ENCODE assay signal across 8 mouse cellular contexts in the genomic region with DNA sequence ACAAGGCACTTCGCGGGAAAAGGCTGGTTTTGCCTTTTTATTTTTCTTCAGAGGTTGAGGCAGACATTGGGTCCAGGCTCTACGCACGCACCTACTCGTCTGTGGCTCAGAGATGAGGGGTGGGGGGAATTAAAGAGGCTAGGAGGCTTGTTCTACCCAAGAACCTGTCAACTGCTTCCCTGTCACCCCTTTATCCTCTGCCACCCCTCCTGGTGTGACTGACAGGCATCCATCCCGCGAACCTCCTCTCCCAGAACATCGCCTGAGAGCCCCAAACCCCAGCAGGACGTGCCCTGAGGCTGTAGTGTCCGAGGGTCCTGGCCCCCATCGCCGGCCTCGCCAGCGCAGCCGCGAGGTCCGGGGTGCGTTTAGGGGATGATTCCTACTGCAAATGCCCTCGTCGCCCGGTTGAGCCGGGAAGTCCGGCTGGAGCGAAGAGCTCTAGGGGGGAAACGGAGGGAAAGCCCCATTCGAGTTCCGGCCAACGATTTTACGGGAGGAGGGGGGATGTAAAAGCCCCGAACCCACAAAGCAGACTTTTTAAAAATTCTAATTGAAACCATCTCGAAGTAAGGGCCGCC. TPM values are rescaled to one million over a fixed set of nuclear protein-coding genes. Genes with fewer than 3 reads are reported as not detected.
DNase-seq lines count a peak whose midpoint lies in the region; ATAC-seq and TF ChIP-seq lines count a peak whose summit lies in the region.

No protein-coding gene starts in this region.

- peak overlapping the region; percentile 100 for H3K4me2 ChIP-seq in lung, embryonic 14.5 days
- H3K4me2 ChIP-seq in forebrain, embryonic 13.5 days: peak overlapping the region; percentile 100
- H3K4me2 ChIP-seq in midbrain, embryonic 13.5 days (replicated peaks): peak overlapping the region; percentile 99

- H3K9ac ChIP-seq in lung, embryonic 14.5 days: peak overlapping the region; percentile 73
- peak overlapping the region; percentile 85 for H3K9ac ChIP-seq in forebrain, embryonic 13.5 days
- H3K9ac ChIP-seq in midbrain, embryonic 13.5 days (replicated peaks): peak overlapping the region; percentile 92

- H3K27ac ChIP-seq in lung, embryonic 14.5 days (ENCODE audit: low read depth): peak overlapping the region; percentile 99
- H3K27ac ChIP-seq in forebrain, embryonic 13.5 days: peak overlapping the region; percentile 99
- H3K27ac ChIP-seq in midbrain, embryonic 13.5 days: peak overlapping the region; percentile 99

- no peaks in the 10 kb centered on the region for H3K27me3 ChIP-seq in lung, embryonic 14.5 days (ENCODE audit: insufficient read depth, low read length)
- H3K27me3 ChIP-seq in forebrain, embryonic 13.5 days: peaks cover 12% of the 10 kb centered on the region
- 0 out of 2 replicates have a peak, but pooled peaks cover 3% of the 10 kb centered on the region for H3K27me3 ChIP-seq in midbrain, embryonic 13.5 days

- intact Hi-C loops in heart, postnatal 36 days (cut with DNase I): loop anchor here (1.0 to 2.0 kb wide), 4 partner anchors 149 to 323 kb away; a partner anchor contains a TSS
- intact Hi-C loops in left cerebral cortex, postnatal 4 days (cut with DNase I): loop anchor here (1.0 to 10.0 kb wide), 2 partner anchors 70 to 225 kb away; a partner anchor contains a TSS

- peak; percentile 61 for DNase-seq in lung, embryonic 14.5 days
- no peak for DNase-seq in lung, postnatal 25 days (ENCODE audit: low spot score)
- peak; percentile 34 to 57 for DNase-seq in adrenal gland, postnatal 36 days
- peak; percentile 59 to 76 for DNase-seq in heart, postnatal 36 days
- DNase-seq in left cerebral cortex, postnatal 4 days: peak; percentile 44
- peak; percentile 54 for DNase-seq in urinary bladder, postnatal 25 days (ENCODE audit: low spot score)

- H3K4me3 ChIP-seq in lung, embryonic 14.5 days (ENCODE audit: low read depth, low read length): peak overlapping the region; percentile 49
- peak overlapping the region; percentile 48 for H3K4me3 ChIP-seq in forebrain, embryonic 13.5 days
- peak overlapping the region; percentile 52 for H3K4me3 ChIP-seq in midbrain, embryonic 13.5 days (replicated peaks)

- peaks cover 31% of the 10 kb centered on the region for H3K4me1 ChIP-seq in lung, embryonic 14.5 days (ENCODE audit: insufficient read depth)
- H3K4me1 ChIP-seq in forebrain, embryonic 13.5 days: peaks cover 63% of the 10 kb centered on the region
- H3K4me1 ChIP-seq in midbrain, embryonic 13.5 days (replicated peaks): peaks cover 62% of the 10 kb centered on the region

- peak; percentile 29 for ATAC-seq in lung, embryonic 14.5 days (ENCODE audit: insufficient read depth)
- no peak; the same call in 1 of the 2 replicates for ATAC-seq in forebrain, embryonic 13.5 days
- no peak; the same call in 1 of the 2 replicates for ATAC-seq in midbrain, embryonic 13.5 days

- TF ChIP-seq CTCF in lung, embryonic 14.5 days (IDR thresholded peaks at IDR 0.05; ENCODE audit: low read depth): no peak

- under 1% methylated on average over 32 of the region's 32 CpGs for WGBS in lung, embryonic 14.5 days
- under 1% methylated on average over 32 of the region's 32 CpGs for WGBS in forebrain, embryonic 13.5 days
- under 1% methylated on average over 32 of the region's 32 CpGs for WGBS in midbrain, embryonic 13.5 days

- no peaks in the 10 kb centered on the region for H3K9me3 ChIP-seq in lung, embryonic 14.5 days (ENCODE audit: low read depth, low read length)
- H3K9me3 ChIP-seq in forebrain, embryonic 13.5 days (replicated peaks): no peaks in the 10 kb centered on the region
- H3K9me3 ChIP-seq in midbrain, embryonic 13.5 days: no peaks in the 10 kb centered on the region

- H3K36me3 ChIP-seq in lung, embryonic 14.5 days (ENCODE audit: insufficient read depth): no peaks in the 10 kb centered on the region
- no peaks in the 10 kb centered on the region for H3K36me3 ChIP-seq in forebrain, embryonic 13.5 days (ENCODE audit: poor library complexity, severe bottlenecking)
- H3K36me3 ChIP-seq in midbrain, embryonic 13.5 days: no peaks in the 10 kb centered on the region

RNA-seq across cellular contexts. Expression of a gene that starts 34.5 kb away (rescaled TPM):
- 0.84 and 1.1 TPM in 2 replicates for polyA plus RNA-seq in lung, embryonic 14.5 days (2014; fragmentation: Nextera tagmentation; extraction: Ambion mirVana)
- 10 to 100 TPM; 49.5 to 60.7 TPM for total RNA-seq in adrenal gland, postnatal 36 days (2021)
- polyA plus RNA-seq in forebrain, embryonic 13.5 days (2015; fragmentation: Nextera tagmentation; extraction: Ambion mirVana): 0.63 and 0.94 TPM in 2 replicates
- total RNA-seq in heart, postnatal 36 days (2021): 10 to 100 TPM; 34.3 to 39.8 TPM
- 1 to 10 TPM; 3.7 to 3.8 TPM for total RNA-seq in left cerebral cortex, postnatal 4 days (2021)
- polyA plus RNA-seq in midbrain, embryonic 13.5 days (2015; fragmentation: Nextera tagmentation; extraction: Ambion mirVana): 1.00 and 1.4 TPM in 2 replicates

Comparison
In these comparisons a context has a peak if more than half of its experiments do, and no peak if none do; other contexts are left out.
1. RNA of a gene that starts 34.5 kb away (total RNA-seq): 49.5 to 60.7 TPM in adrenal gland, postnatal 36 days and 34.3 to 39.8 TPM in heart, postnatal 36 days; 3.7 to 3.8 TPM in left cerebral cortex, postnatal 4 days; every median in the first group is over 4 times any median in the second.
2. Peak in every context shown above with its lines, with median percentiles within 50 percentile points of each other: H3K27ac ChIP-seq, H3K4me2 ChIP-seq, H3K4me3 ChIP-seq and H3K9ac ChIP-seq.